Mouse (Mus musculus) lung, embryonic 15.5 days (tissue): Measurements from ENCODE around the gene Meis2. TPM values are rescaled to one million over a fixed set of nuclear protein-coding genes. Genes with fewer than 3 reads are reported as not detected.

Source experiments
- ATAC-seq: fragments of 200-750 bp; cut with Nextera tagmentation; 2 replicates; pipeline ENCODE4 v1.8.0; 2017; ENCODE audit warnings: moderate number of reproducible peaks, borderline replicate concordance; ENCODE audit not compliant: low FRiP score, low TSS enrichment; ENCODE audit errors: extremely low read depth
- H3K27ac ChIP-seq: fragments of 300-500 bp; sonication (generic); 2 replicates; pipeline ENCODE4 v1.5.1; 2015; ENCODE audit warnings: moderate library complexity, mild to moderate bottlenecking, inconsistent platforms
- H3K27me3 ChIP-seq: fragments of 300-500 bp; sonication (generic); 2 replicates; pipeline ENCODE4 v1.6.1; 2015; ENCODE audit warnings: inconsistent platforms
- H3K36me3 ChIP-seq: fragments of 300-500 bp; sonication (generic); 2 replicates; pipeline ENCODE4 v1.6.1; 2015; ENCODE audit warnings: inconsistent platforms
- H3K4me1 ChIP-seq: fragments of 300-500 bp; sonication (generic); 2 replicates; pipeline ENCODE4 v1.6.1; 2015; ENCODE audit warnings: inconsistent platforms
- H3K4me2 ChIP-seq: fragments of 300-500 bp; sonication (generic); 2 replicates; pipeline ENCODE4 v1.6.1; 2015; ENCODE audit warnings: inconsistent platforms, mild to moderate bottlenecking, moderate library complexity
- H3K4me3 ChIP-seq: fragments of 300-500 bp; sonication (generic); 2 replicates; pipeline ENCODE4 v1.5.1; 2015; ENCODE audit warnings: mild to moderate bottlenecking, inconsistent platforms
- H3K9ac ChIP-seq: fragments of 300-500 bp; sonication (generic); 2 replicates; pipeline ENCODE4 v1.6.1; 2015; ENCODE audit warnings: inconsistent platforms
- H3K9me3 ChIP-seq: fragments of 300-500 bp; sonication (generic); 2 replicates; pipeline ENCODE4 v1.6.1; 2016; ENCODE audit warnings: inconsistent platforms
- WGBS: fragments of 180-500 bp; shearing (Covaris S2); methylation state at CpG from one replicate; pipeline ENCODE4 v1.1.7; 2015; 5-methylcytosine and 5-hydroxymethylcytosine counted together
- polyA plus RNA-seq: library from polyadenylated mRNA; unstranded; fragments of >200 nt; fragmentation: Nextera tagmentation; extraction: Ambion mirVana; gene quantifications from 2 replicates; pipeline ENCODE4 v1.2.1, GENCODE M21; 2015

Meis2 gene
- polyA plus RNA-seq, 1 experiment from 2014 or later: 24.4 TPM

DNA sequence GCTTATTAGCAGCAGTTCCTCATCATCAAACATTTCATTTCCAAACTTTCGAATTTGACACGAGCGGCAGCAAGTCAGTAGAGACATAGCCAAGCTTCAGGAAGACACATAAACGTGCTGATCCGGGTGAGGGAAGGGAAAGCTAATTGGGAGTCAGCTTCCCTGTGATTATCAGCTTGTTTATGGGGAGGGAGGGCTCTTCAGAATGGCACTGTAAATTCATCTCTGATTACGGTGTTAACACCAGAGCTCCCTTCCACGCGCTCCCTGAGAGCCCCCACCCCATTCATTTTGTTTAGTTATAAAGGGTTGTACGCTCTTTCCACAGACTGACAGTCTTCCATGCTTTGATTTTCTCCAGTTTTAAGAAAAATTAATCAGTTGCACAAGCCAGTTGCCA, 23.2 kb downstream of the Meis2 start:
- WGBS: 82% methylated on average over 9 of the region's 9 CpGs

DNA sequence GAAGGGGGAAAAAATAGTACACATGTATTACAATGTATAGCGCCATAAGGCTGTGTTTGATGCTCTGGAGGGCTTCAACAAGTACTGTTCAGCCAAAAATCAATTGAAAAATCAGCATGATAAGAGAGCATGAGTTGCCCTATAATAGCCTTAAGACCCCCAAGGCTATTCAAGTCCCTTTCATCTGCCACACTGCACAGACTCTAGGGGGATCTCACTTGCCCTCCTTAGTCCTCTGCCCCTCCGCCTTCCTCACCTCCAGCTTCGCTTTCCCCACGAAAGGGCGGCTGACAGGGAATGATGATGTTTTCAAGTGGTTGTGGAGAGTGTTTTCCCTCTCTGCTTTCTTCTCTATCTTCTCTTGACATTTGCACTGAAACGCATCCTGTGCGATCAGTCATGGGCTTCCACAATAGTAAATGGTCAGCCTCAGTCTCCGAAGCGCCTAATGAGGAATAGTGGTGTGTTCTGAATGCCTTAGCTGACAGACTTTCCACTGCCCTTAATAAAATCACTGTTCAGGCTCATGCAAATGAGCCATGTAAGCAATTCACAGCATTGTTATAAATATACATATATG, 23.9 kb downstream of the Meis2 start:
- 81% methylated on average over 9 of the region's 9 CpGs for WGBS

More for the DNA sequence above, 23.2 kb downstream of the Meis2 start:
- Histone ChIP-seq H3K9me3 (no peaks in the 10 kb centered on the region), H3K27ac (no peak overlapping the region), H3K9ac (no peak overlapping the region), H3K4me1 (0 out of 2 replicates have a peak, but pooled peaks cover 5% of the 10 kb centered on the region), H3K27me3 (no peaks in the 10 kb centered on the region), H3K36me3 (0 out of 2 replicates have a peak, but pooled peaks cover 6% of the 10 kb centered on the region), H3K4me2 (no peak overlapping the region), H3K4me3 (no peak overlapping the region)
- ATAC-seq: no peak

DNA sequence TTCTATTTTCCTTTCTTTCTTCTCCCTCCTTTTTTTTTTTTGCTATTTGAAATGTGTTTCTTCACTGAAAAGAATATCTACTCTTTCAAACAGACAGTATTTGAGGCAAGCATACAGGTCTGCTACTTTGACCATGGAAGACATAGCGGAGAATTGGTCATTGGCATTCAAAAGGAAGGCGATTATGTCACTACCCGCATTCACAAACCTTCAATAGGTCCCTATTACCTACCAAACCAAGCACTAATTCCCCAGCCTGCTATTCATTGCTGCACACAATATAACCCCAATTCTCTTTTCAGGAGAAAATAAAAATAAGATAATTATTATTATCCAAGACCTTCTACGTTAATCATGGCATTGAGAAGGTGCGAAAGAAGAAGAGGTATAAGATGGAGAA, 30.3 kb downstream of the Meis2 start:
- no peaks in the 10 kb centered on the region for H3K27me3 ChIP-seq
- no peak for ATAC-seq
- 94% methylated on average over 5 of the region's 5 CpGs for WGBS
- H3K4me1 ChIP-seq: no peaks in the 10 kb centered on the region
- H3K4me3 ChIP-seq: no peak overlapping the region
- no peak overlapping the region for H3K27ac ChIP-seq
- no peaks in the 10 kb centered on the region for H3K9me3 ChIP-seq
- 0 out of 2 replicates have a peak, but pooled peaks cover 2% of the 10 kb centered on the region for H3K36me3 ChIP-seq
- no peak overlapping the region for H3K9ac ChIP-seq
- no peak overlapping the region for H3K4me2 ChIP-seq

More for the DNA sequence above, 23.9 kb downstream of the Meis2 start:
- Histone ChIP-seq H3K4me2 (no peak overlapping the region), H3K4me3 (no peak overlapping the region), H3K4me1 (0 out of 2 replicates have a peak, but pooled peaks cover 5% of the 10 kb centered on the region), H3K27ac (no peak overlapping the region), H3K36me3 (0 out of 2 replicates have a peak, but pooled peaks cover 3% of the 10 kb centered on the region), H3K27me3 (no peaks in the 10 kb centered on the region), H3K9me3 (no peaks in the 10 kb centered on the region), H3K9ac (no peak overlapping the region)
- ATAC-seq: no peak

DNA sequence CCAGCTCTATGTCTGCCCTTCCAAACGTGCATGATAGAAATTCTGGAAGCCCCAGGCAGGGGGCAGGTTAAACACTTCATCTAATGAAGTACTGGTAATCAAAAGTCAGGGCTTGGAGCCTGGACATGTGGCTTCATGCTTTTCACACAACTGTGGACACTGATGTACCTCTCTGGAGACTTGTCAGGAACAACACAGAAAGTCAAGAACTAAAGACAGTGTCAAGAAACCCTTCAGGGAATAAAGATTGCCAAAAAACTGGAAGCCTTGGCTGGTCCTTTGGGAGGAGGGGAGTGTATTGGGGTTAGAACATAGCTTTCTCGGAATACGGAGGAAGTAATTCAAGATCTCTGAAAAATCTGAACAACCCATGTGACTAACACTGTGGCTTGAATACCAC, 37.5 kb downstream of the Meis2 start:
- Histone ChIP-seq H3K27me3 (no peaks in the 10 kb centered on the region), H3K36me3 (peaks cover 8% of the 10 kb centered on the region; the same call in 1 of the 2 replicates)
- ATAC-seq: no peak

DNA sequence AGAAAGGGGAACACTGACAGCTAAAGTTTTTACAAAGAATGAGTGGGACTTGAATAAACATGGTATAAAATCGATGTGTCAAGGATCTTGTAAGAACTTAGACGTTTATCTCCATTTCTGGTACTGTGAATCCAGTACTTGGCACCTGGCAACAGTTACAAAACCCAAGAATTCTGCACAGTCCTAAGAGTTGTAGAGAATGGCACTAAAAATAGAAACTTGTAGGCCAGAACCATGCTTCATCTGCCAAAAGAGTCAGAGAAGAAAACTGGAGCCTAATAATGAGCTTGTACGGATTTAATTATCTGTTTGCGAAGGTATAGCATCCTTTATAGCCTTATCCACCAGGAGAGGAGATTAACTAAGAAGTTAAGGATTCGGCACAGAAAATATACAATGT, 42.8 kb downstream of the Meis2 start:
- no peaks in the 10 kb centered on the region for H3K36me3 ChIP-seq
- 78% methylated on average over 5 of the region's 5 CpGs for WGBS
- ATAC-seq: no peak
- H3K27me3 ChIP-seq: no peaks in the 10 kb centered on the region
- no peak overlapping the region for H3K4me2 ChIP-seq
- H3K4me1 ChIP-seq: peaks cover 16% of the 10 kb centered on the region
- H3K27ac ChIP-seq: no peak overlapping the region
- no peak overlapping the region for H3K9ac ChIP-seq
- no peak overlapping the region for H3K4me3 ChIP-seq
- no peaks in the 10 kb centered on the region for H3K9me3 ChIP-seq

More for the DNA sequence above, 37.5 kb downstream of the Meis2 start:
- no peak overlapping the region for H3K27ac ChIP-seq
- 59% methylated on average over 3 of the region's 3 CpGs for WGBS
- H3K4me1 ChIP-seq: no peaks in the 10 kb centered on the region
- H3K4me3 ChIP-seq: no peak overlapping the region
- no peak overlapping the region for H3K9ac ChIP-seq
- no peaks in the 10 kb centered on the region for H3K9me3 ChIP-seq
- H3K4me2 ChIP-seq: no peak overlapping the region

DNA sequence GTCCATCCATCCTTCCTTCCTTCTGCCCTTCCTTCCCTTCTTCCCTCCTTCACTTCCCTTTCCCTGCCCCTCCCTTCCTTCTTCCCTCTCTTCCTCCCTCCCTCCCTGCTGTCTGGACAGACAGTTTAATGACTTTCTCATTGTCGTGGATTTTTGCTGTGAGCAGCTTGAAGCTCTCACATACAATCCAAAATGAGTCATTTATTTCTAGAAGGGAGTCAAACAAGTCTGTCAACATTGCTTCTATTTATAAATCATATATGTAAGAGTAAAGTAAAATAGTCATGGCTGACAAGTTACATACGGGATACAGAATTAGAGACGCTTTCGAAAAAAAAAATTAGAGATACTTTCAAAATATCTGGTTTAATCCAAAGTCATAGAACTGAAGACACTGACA, 43.7 kb downstream of the Meis2 start:
- no peak overlapping the region for H3K4me3 ChIP-seq
- no peak overlapping the region for H3K4me2 ChIP-seq
- H3K4me1 ChIP-seq: peaks cover 16% of the 10 kb centered on the region
- ATAC-seq: no peak
- no peaks in the 10 kb centered on the region for H3K36me3 ChIP-seq
- H3K9me3 ChIP-seq: no peaks in the 10 kb centered on the region
- H3K27me3 ChIP-seq: no peaks in the 10 kb centered on the region
- peak overlapping the region; percentile 10; the same call in 1 of the 2 replicates for H3K27ac ChIP-seq
- H3K9ac ChIP-seq: no peak overlapping the region
- 65% methylated on average over 4 of the region's 4 CpGs for WGBS

DNA sequence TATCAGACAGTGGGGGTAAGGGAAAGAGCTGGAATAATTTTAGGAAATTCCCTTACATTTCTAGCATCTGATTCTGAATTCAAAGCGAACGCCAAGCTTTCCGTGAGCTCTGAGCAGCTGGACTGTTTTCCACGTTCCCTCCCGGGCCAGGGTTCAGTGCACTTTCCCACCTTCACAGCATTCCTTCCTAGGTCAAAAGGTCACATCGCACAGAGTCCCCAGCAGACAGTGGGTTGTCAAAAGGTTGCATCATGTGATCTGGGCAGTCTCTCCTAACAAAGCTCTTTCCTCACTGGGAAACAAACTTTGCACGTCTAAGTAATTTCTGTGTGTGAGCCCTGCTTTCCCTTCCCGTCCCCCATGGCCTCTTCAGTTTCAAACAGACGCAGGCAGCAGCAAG, 44.6 kb downstream of the Meis2 start:
- Histone ChIP-seq H3K4me3 (no peak overlapping the region), H3K27ac (no peak overlapping the region), H3K27me3 (no peaks in the 10 kb centered on the region), H3K4me1 (peaks cover 16% of the 10 kb centered on the region), H3K9me3 (no peaks in the 10 kb centered on the region), H3K9ac (no peak overlapping the region), H3K36me3 (no peaks in the 10 kb centered on the region), H3K4me2 (no peak overlapping the region)
- peak; percentile 42; the same call in 1 of the 2 replicates for ATAC-seq
- WGBS: 21% methylated on average over 9 of the region's 9 CpGs

DNA sequence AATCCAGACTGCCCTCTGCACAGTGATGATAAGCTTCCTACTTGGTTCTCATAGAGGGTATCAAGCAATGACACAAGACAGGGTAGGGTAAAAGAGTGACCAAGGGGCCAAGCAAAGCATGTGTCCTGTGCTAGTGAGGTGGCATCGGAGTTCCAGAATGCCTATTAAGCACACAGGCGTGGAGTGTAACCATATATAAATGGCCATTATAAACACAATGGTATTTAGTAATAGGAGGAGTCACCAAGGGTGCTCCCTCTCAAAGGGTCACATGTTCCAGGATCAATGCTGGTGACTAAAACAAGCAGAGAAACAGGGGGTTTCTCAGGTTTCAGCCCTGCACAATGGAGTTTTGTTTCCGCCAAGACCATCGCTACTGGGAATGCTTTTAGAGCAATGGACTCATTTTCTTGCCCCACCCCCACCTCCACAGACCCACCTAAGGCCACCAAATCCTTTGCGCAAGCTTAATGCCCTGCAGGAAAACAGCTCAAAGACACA, 45.1 kb downstream of the Meis2 start:
- no peak for ATAC-seq
- Histone ChIP-seq H3K4me2 (no peak overlapping the region), H3K27ac (no peak overlapping the region), H3K36me3 (no peaks in the 10 kb centered on the region), H3K4me3 (no peak overlapping the region), H3K4me1 (peaks cover 16% of the 10 kb centered on the region), H3K9ac (no peak overlapping the region), H3K27me3 (no peaks in the 10 kb centered on the region), H3K9me3 (no peaks in the 10 kb centered on the region)
- 53% methylated on average over 5 of the region's 5 CpGs for WGBS

DNA sequence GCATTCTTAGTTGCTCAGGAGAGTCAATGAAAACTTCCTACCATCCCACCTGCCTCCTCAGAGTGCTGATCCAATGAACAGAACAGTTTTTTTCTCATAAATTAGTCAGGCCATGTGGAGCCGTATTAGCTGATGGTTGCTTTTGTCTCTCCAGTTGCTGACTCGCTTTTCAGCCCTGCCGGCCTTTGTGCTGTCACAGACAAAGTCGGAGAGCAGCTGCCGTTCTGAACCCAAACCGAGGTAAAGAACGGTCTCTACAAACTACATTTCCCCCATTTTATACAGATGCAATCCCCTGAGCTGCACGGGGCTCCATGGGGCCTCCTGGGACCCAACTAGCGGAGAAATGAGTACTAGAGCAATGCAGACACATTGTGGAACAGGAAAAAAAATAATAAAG, 45.7 kb downstream of the Meis2 start:
- ATAC-seq: no peak
- WGBS: 55% methylated on average over 9 of the region's 9 CpGs
- H3K36me3 ChIP-seq: no peaks in the 10 kb centered on the region
- H3K4me3 ChIP-seq: no peak overlapping the region
- no peak overlapping the region for H3K4me2 ChIP-seq
- H3K4me1 ChIP-seq: peaks cover 16% of the 10 kb centered on the region
- H3K9ac ChIP-seq: no peak overlapping the region
- no peak overlapping the region for H3K27ac ChIP-seq
- H3K27me3 ChIP-seq: no peaks in the 10 kb centered on the region
- H3K9me3 ChIP-seq: no peaks in the 10 kb centered on the region

DNA sequence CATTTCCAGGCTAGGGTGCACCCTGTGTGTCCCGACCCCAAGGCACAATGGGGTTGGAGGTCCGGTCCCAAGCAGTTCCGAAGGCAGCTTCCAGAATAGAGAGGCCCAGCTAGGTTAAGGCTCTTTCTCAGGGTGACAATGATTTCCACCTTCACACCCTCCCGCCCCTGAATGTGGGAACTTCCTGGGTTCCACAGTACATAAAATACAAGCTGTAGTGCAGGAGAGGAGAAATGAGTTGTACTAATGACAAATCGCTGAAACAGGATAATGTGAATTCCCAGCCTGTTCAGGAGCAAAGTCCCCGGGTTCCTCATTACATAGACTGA, 46.2 kb downstream of the Meis2 start:
- Histone ChIP-seq H3K27ac (no peak overlapping the region), H3K4me1 (peaks cover 16% of the 10 kb centered on the region), H3K4me2 (no peak overlapping the region), H3K4me3 (no peak overlapping the region), H3K27me3 (no peaks in the 10 kb centered on the region), H3K9me3 (no peaks in the 10 kb centered on the region), H3K9ac (no peak overlapping the region), H3K36me3 (no peaks in the 10 kb centered on the region)
- WGBS: 70% methylated on average over 6 of the region's 6 CpGs
- ATAC-seq: no peak

DNA sequence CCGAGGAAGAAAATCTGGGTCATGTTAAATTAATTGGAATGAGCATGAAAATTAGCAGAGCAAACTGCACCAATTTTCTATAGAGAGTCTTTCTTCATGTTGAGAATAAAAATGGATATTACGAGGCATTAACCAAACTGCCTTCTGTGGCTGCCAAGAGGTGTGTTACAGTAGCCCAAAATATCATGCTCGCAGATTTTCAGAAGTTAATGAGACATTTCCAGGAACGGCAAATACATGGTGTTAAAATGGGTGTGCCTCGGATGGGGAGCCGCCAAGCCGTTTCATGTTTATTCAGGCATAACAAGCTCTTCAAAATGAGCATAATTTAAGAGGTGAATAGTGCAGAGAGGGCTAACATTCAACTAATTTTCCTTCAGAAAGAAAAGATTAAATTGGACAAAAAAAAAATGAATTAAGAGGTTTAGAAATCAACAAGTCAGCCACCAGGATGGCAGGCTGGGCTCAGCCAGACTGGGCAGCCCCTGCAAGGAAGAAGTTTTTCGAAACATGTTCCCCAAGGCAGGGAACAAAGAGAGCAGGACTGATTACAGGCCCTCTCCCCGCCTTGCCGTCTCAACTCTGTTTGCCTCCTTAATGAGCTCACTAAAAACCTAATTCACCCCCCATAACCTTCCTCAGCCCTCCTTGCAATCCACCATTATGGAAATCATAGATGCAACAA, 46.7 kb downstream of the Meis2 start:
- ATAC-seq: no peak
- H3K4me3 ChIP-seq: no peak overlapping the region
- WGBS: 58% methylated on average over 10 of the region's 10 CpGs

DNA sequence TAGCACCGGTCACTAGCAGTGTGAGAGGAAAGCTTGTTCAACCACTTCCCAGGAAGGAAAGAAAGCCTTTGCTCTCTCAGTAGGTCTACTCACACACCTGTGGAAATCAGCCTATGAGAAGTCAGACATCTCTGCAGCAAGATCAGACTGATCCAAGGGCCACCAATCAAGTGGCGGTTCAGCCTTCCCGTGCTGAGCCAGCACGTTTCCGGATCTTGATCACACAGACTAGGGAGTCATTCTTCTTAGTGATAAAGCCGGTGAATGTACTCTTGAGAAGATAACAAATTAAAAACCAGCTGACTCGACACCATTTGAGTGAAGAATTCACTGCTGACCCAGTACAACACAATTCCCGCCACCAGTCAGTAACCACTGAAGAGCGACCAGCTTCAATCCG, 50.1 kb downstream of the Meis2 start:
- H3K9ac ChIP-seq: no peak overlapping the region
- H3K4me1 ChIP-seq: peaks cover 5% of the 10 kb centered on the region; the same call in 1 of the 2 replicates
- no peaks in the 10 kb centered on the region for H3K27me3 ChIP-seq
- no peak for ATAC-seq
- H3K4me2 ChIP-seq: no peak overlapping the region
- WGBS: 70% methylated on average over 10 of the region's 10 CpGs
- no peaks in the 10 kb centered on the region for H3K36me3 ChIP-seq
- no peaks in the 10 kb centered on the region for H3K9me3 ChIP-seq
- no peak overlapping the region for H3K4me3 ChIP-seq
- H3K27ac ChIP-seq: no peak overlapping the region

More for the DNA sequence above, 46.7 kb downstream of the Meis2 start:
- no peaks in the 10 kb centered on the region for H3K27me3 ChIP-seq
- no peaks in the 10 kb centered on the region for H3K36me3 ChIP-seq
- H3K4me1 ChIP-seq: peaks cover 16% of the 10 kb centered on the region
- H3K27ac ChIP-seq: no peak overlapping the region
- no peak overlapping the region for H3K9ac ChIP-seq
- no peaks in the 10 kb centered on the region for H3K9me3 ChIP-seq
- H3K4me2 ChIP-seq: no peak overlapping the region
